Mouse (Mus musculus): ENCODE results near the gene Ugt1a10. TPM values are rescaled to one million over a fixed set of nuclear protein-coding genes. Genes with fewer than 3 reads are reported as not detected.

The Ugt1a10 gene
- total RNA-seq, 2 experiments from 2014 or later, result not detected

GRCm38 (mm10) chr1:88267489-88267888 lies 212.3 kb downstream of the Ugt1a10 start:
- DNase-seq (ENCODE audit: low spot score in 2 of 2), result no peak

- DNase-seq (ENCODE audit: low spot score in 2 of 2), result no peak
Measured at GRCm38 (mm10) chr1:88268070-88268469, 212.9 kb downstream of the Ugt1a10 start.

Small RNAs within 50 kb of the gene (microRNA-seq; reads per million reads assigned to microRNA genes)
- 0 reads per million in 2 experiments for gene Gm25198

Other genes with a start within 250 kb of the Ugt1a10 start
- gene Dgkd, start 202.1 kb upstream of the Ugt1a10 start, total RNA-seq (2021), result 100 to 1,000 TPM; 119 to 134 TPM
- gene Usp40, start 46.8 kb upstream of the Ugt1a10 start, total RNA-seq (2021), result 10 to 100 TPM; 23.0 to 24.6 TPM
- gene Ugt1a9, start 15.4 kb downstream of the Ugt1a10 start, total RNA-seq (2021), result not detected
- gene Ugt1a8, start 32.4 kb downstream of the Ugt1a10 start, total RNA-seq (2021), result not detected
- 1 to 10 TPM; 1.3 TPM for gene Ugt1a7c, start 39.7 kb downstream of the Ugt1a10 start, total RNA-seq (2021)
- gene Ugt1a6b, start 47.9 kb downstream of the Ugt1a10 start, total RNA-seq (2021), result under 1 TPM in 1 of 2 experiments, not detected in 1; 0.42 TPM
- gene Ugt1a6a, start 79.4 kb downstream of the Ugt1a10 start, total RNA-seq (2021), result under 1 TPM in 1 of 2 experiments, not detected in 1; 0.46 TPM
- gene Ugt1a5, start 110.6 kb downstream of the Ugt1a10 start, total RNA-seq (2021), result not detected
- gene Ugt1a2, start 145.2 kb downstream of the Ugt1a10 start, total RNA-seq (2021), result not detected
- gene Dnajb3, start 150.4 kb downstream of the Ugt1a10 start, total RNA-seq (2021), result 1 to 10 TPM; 3.2 to 5.4 TPM
- gene Ugt1a1, start 156.6 kb downstream of the Ugt1a10 start, total RNA-seq (2021), result not detected
- under 1 TPM; 0.07 to 0.87 TPM for gene Mroh2a, start 171.6 kb downstream of the Ugt1a10 start, total RNA-seq (2021)
- 10 to 100 TPM; 44.8 to 49.1 TPM for gene Hjurp, start 222.2 kb downstream of the Ugt1a10 start, total RNA-seq (2021)
- under 1 TPM; 0.51 to 0.71 TPM for gene Trpm8, start 222.3 kb downstream of the Ugt1a10 start, total RNA-seq (2021)